Mouse (Mus musculus): ENCODE measurements around the gene Meiob.
A peak's percentile ranks its signal among the peaks of the same experiment; 100 is the strongest.

Meiob gene

GRCm38 (mm10) chr17:24803952-24804951 is at the start of gene Meiob:
TSS of gene Meiob (plus strand) at chr17:24804289.
- DNase-seq = peak; percentile 76 to 79

- no peak for DNase-seq
These were observed 46.7 kb upstream of the Meiob start for GRCm38 (mm10) chr17:24757394-24757793.

GRCm38 (mm10) chr17:24761121-24761520 is 43.0 kb upstream of the Meiob start:
- no peak for DNase-seq

DNA sequence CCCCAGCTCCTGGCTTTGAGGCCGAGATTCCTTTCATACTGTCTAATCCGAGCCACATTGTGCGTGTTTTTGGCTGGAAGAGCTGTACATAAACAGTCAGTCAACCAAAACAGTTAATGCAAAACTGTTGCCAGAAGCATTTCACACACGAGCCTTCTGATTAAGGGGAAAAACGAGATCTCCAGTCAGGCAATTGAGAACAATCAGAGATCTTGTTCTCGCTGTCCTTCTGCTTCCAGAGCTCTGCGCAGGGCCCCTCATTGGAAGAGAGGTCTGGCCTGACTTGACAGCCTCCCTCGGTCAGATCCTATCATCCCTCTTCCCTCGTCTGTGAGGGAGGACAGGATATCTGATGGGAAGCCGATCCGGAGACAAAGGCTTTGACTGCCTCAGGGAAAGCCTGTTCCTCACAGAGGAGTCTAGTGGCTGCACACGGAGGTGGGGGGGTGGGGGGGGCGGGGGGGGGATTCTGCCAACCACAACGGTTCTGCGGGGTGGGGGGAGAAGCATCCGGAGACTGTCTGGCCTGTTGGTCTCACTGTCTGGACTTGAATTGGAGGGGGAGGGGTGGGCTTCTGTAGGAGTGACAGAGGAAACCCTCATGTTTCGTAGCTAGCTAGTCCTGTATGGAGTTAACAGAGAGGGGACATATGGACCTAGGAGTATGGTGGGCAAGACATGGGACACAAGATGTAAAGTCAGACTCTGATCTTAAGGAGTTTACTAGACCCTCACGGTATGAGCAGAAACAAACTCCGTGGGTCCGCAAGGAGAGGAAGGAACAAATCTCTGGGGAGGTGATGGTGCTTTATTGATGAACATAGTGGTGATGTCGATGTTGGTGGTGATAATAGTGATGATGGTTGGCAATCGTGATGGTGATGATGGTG is 38.8 kb upstream of the Meiob start:
- DNase-seq = no peak

GRCm38 (mm10) chr17:24766266-24766875 is 37.7 kb upstream of the Meiob start:
- no peak for DNase-seq

- DNase-seq = no peak
These were observed 34.9 kb upstream of the Meiob start for GRCm38 (mm10) chr17:24769146-24769545.

DNA sequence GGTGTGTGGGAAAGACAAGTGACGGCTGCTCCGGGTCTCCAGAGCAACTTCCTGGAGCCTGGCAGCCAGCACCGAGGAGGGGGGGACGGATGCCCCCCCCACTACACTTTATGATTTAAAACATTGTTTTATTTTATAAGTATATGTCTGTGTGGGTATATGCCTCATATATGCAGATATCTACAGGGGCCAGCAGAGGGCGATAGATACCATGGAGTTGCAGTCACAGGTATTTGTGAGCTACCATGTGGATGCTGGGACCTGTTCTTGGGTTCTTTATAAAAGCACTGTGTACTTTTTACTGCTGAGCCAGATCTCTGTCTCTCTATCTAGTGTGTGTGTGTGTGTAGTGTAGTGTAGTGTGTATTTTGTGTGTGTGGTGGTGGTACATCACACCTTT is 30.8 kb upstream of the Meiob start:
- no peak for DNase-seq

- DNase-seq = no peak
These were observed 28.9 kb upstream of the Meiob start for GRCm38 (mm10) chr17:24775173-24775572.

DNA sequence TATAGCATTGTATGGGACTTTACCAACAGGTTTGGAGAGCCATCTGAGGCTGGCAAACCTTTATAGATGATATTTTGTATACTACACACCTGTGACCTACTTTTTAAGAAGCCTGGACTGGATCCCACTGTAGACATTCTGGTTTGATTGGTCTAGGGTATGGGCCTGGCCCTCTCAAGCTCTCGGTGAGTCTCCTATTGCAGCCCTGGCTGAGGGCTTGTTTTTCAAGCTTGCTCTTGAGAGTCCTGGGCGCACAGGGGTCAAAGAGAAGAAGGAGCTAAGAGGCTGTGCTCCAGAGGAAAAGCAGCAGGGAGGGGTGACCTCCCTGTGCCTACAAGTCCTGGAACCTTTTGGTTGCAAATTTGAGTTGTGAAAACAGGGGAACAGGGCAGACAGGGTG is 27.0 kb upstream of the Meiob start:
- no peak for DNase-seq

DNA sequence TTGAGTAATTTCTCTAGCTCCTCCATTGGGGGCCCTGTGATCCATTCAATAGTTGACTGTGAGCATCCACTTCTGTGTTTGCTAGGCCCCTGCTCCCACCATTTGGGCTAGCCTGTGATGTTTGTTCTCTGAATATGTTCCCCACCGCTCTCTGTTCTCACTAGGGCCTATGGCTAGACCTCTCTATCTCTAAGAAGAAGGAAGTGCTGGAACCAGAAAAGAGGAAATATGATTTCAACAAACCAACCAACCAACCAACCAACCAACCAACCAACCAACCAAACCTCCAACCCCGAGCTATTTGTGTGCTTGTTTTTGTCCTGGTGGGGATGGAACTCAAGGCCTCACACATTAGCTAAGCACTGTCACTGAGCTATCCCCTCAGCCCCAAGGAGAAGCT is 23.3 kb upstream of the Meiob start:
- DNase-seq = peak in 1 of 2 experiments; percentile 8

DNA sequence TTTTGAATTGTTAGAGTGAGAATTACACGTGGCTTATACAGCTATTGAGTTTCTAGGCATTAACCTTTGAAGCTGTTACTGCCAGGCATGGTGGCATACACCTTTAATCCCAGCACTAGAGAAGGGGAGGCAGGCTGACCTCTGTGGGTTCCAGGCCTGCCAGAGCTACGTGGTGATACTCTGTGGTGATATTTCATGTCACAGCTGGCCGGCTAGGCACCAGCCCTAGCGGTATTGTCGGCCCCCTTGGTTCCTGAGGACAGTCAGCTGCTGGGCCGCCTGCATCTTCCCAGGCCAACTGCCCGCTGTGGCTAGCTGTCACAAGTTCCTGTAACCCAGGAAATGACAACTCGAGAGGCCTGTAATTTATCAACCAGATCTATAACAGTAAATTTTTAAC is 11.9 kb upstream of the Meiob start:
- no peak for DNase-seq

DNA sequence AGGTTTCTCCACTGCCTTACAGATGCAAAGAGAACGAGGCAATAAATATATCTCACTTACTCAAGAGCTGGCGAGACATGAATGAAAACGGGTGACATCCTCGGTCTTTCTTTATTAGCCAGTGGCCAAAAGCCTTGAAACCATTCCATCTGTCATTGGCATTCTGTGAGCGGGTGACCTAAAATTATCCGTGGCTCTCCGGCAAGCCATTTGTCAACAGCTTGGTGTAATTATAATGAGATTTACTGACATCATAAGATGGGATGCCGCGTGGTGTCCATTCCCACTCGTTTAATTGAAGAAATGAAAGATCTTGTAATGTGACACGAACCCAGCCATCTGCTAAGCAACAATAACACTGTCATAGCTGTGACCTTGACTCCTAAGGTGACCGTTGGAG is 9.3 kb upstream of the Meiob start:
- no peak for DNase-seq

DNA sequence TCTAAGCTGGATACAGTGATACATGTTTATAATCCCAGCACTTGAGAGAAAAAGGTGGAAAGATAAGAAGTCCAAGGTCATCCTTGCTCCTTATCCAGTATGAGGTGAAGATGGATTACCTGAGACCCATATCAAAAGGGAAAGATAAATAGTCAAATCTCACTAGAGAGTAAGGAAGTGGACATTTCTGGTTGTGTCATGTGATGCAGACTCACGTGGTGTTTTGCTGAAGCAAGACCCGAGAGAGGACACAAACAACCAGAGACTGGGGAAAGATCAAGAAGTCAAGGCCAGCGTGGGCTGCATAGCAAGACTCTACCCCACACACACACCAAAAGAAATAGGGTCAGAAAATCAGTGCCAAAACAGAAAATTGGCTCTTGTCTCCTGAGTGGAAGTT is 7.1 kb upstream of the Meiob start:
- peak; percentile 9 to 21 for DNase-seq

GRCm38 (mm10) chr17:24798229-24798628 is 5.9 kb upstream of the Meiob start:
- no peak for DNase-seq

DNA sequence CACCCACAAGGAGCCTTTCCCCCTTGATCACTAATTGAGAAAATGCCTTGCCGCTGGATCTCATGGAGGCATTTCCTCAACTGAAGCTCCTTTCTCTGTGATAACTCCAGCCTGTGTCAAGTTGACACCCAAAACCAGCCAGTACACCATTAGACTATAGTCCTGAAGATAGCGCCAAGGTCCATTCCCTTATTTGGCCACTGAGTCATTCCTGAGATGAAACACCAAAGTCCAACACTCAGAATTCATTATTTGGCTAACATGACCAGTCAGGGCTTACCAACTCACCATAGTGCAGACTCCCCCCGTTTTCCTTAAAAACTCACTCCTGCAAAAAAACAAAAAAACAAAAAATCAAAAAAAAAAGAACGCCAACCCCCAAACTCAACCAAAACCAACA is 4.6 kb upstream of the Meiob start:
- no peak for DNase-seq

GRCm38 (mm10) chr17:24800524-24800923 is 3.6 kb upstream of the Meiob start:
- no peak for DNase-seq

DNA sequence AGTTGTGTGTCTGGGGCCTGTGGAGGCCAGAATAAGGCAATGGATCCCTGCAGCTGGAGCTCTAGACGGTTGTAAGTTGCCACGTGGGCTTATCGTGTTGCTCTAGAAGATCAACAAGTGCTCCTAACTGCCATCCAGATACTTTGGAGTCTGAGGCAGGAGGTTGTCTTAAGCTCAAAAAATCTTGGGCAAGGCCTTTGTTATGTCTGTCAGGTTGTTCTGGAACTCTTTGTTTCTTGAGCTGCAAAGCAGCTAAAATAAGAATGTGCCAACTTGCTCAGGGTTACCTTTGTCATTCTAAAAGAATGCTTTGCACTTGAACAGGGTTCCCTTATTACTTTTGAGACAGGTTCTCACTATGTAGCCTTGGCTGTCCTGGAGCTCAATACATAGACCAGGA is 7.1 kb downstream of the Meiob start:
- DNase-seq = no peak

DNA sequence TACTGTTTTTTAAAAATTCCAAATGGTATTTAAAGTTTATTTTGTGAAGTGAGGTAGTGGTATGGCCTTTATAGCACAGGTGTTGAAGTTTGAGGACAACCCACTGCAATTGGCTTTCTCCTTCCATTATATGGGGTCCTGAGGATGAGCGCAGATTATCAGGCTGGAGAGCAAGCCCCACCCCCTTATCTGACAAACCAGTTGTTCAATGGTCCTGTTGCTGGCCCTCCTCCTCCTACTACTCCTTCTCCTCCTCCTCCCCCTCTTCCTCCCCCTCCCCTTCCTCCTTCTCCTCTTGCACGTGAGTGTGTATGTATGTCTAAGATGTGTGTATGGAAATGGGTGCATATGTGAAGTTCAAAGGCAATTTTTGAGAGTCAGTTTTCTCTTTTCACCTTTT is 8.1 kb downstream of the Meiob start:
- no peak for DNase-seq

- DNase-seq = no peak
These were observed 11.2 kb downstream of the Meiob start for GRCm38 (mm10) chr17:24815256-24815655.

DNA sequence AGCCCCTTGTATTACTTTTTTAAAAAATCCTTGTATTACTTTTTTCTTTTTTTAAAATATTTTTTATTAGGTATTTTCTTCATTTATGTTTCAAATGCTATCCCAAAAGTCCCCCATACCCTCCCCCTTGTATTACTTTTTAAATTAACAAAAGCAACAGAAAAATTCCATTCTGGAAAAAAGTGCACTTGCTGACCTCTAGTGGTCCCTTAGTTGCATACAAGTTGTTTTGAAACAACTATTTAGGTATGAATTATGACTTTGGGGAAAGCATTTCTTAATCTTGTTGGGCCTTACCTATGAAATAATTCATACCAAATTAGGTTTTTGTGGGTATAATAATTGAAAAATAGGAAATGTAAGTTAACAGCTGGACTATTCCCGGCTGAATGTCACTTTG is 13.4 kb downstream of the Meiob start:
- DNase-seq = no peak

GRCm38 (mm10) chr17:24818172-24818571 is 14.1 kb downstream of the Meiob start:
- no peak for DNase-seq

DNA sequence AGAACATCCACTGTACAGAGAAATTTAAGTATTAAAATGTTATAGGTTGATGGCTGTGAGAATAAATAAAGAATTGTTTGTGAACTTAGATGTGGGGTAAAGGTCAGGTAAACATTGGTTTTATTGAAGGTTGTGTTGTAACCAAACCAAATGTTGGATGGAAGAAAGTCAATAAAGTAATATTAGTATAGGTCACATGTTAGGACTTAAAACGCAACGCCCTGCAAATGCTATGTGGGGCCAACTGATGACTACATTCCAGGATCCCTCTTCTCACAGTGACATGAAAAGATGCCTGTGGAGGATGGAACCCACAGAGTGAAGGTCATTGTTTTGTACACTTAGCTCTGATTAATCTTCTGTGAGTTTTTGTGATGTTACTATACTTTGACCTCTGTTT is 15.4 kb downstream of the Meiob start:
- no peak for DNase-seq

Measured in B cell, adult 2 months (primary cell).